Mouse (Mus musculus) megakaryocyte, embryonic 14.5 days (primary cell): Measurements from ENCODE around the gene Slc25a29. TPM values are rescaled to one million over a fixed set of nuclear protein-coding genes. Genes with fewer than 3 reads are reported as not detected.

Experiments used
- H3K27me3 ChIP-seq: replicated peaks from 2 replicates; pipeline ENCODE3; 2012; ENCODE audit warnings: inconsistent platforms
- H3K36me3 ChIP-seq: replicated peaks from 2 replicates; pipeline ENCODE3; 2012; ENCODE audit warnings: low read length, inconsistent platforms, mixed read lengths
- H3K4me1 ChIP-seq: 2 replicates; pipeline ENCODE4 v1.6.1; 2012; ENCODE audit warnings: inconsistent platforms
- H3K4me3 ChIP-seq: replicated peaks from 2 replicates; pipeline ENCODE3; 2012; ENCODE audit warnings: moderate library complexity, mild to moderate bottlenecking, inconsistent platforms
- H3K9me3 ChIP-seq: 2 replicates; pipeline ENCODE4 v1.6.1; 2012; ENCODE audit warnings: inconsistent platforms
- FLI1 ChIP-seq: IDR thresholded peaks from 2 replicates; pipeline ENCODE4 v1.6.1; 2012; ENCODE audit warnings: low read length, inconsistent platforms, mixed read lengths
- GATA1 ChIP-seq: IDR thresholded peaks from 3 replicates; pipeline ENCODE4 v1.6.1; 2012; ENCODE audit warnings: mixed read lengths, low read length, inconsistent platforms, borderline replicate concordance
- polyA plus RNA-seq: library from polyadenylated mRNA; stranded (reverse); fragments of >175 nt; gene quantifications from 2 replicates; pipeline ENCODE4 v1.2.3, GENCODE M21; 2012; ENCODE audit warnings: low replicate concordance; ENCODE audit not compliant: insufficient read depth

The Slc25a29 gene
- polyA plus RNA-seq, 1 experiment, result 1.5 TPM

DNA sequence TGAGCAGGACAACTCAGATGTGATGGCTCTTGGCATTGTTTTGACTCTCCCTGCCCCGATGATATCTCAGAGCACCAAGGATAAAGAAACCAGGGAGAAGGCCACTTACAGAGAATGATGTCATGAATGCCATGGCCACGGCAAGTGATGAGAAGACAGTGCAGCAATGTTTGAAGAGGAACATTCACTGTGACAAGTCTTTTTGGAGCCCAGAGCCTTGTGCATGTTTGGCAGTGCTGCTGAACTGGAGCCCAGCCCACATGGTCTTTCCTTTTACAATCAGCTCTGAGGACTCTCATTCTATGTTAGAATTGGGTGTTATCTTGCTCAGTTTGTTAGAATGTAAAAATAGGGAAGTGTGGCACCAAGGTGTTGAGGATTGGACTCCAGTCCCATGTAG lies 27.2 kb downstream of the Slc25a29 start:
- Histone ChIP-seq H3K4me1 (peaks cover 87% of the 10 kb centered on the region), H3K36me3 (peaks cover 75% of the 10 kb centered on the region), H3K27me3 (no peaks in the 10 kb centered on the region), H3K9me3 (no peaks in the 10 kb centered on the region), H3K4me3 (no peak overlapping the region)
- TF ChIP-seq FLI1 (no peak), GATA1 (no peak)

DNA sequence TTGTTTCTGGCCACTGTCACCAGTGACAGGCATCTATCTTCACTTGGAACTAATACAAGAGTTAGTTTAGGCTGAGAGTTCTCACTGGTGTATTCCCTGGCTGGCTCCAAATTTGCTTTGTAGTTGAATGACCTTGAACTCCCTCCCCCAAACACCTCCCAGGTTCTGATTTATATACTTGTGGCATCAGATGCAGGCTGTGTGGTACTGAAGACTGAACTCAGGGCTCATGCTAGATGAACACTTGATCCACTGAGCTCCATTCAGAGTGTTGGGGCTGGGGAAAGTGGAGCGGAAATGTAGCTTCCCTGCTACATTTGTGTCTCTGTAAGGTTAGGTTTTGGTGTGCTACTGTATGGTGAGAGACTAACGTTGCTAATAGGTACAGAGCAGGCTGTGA lies 31.3 kb downstream of the Slc25a29 start:
- no peaks in the 10 kb centered on the region for H3K9me3 ChIP-seq
- H3K4me1 ChIP-seq, result peaks cover 86% of the 10 kb centered on the region
- H3K4me3 ChIP-seq, result no peak overlapping the region
- no peak for TF ChIP-seq GATA1
- no peak for TF ChIP-seq FLI1
- peaks cover 73% of the 10 kb centered on the region for H3K36me3 ChIP-seq
- no peaks in the 10 kb centered on the region for H3K27me3 ChIP-seq

DNA sequence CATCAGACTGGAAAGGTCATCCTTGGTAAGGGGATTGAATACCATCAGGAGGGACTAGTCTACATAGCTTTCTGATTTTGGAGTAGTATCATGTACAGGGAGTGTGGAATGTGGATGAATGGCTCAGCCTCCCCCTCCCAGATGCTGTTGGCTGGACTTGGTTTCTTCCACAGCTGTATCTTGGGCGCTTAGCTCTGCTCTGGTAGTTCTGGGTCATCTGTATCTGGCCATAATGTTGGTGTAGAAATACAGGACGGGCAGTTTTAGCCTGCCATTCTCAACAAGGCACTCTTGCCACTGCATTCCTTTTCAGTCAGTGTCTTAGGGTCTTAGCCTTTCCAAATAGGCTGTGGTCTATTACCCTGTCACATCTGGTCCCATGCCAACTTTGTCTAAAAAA lies 34.1 kb downstream of the Slc25a29 start:
- peaks cover 83% of the 10 kb centered on the region for H3K4me1 ChIP-seq
- peaks cover 60% of the 10 kb centered on the region for H3K36me3 ChIP-seq

DNA sequence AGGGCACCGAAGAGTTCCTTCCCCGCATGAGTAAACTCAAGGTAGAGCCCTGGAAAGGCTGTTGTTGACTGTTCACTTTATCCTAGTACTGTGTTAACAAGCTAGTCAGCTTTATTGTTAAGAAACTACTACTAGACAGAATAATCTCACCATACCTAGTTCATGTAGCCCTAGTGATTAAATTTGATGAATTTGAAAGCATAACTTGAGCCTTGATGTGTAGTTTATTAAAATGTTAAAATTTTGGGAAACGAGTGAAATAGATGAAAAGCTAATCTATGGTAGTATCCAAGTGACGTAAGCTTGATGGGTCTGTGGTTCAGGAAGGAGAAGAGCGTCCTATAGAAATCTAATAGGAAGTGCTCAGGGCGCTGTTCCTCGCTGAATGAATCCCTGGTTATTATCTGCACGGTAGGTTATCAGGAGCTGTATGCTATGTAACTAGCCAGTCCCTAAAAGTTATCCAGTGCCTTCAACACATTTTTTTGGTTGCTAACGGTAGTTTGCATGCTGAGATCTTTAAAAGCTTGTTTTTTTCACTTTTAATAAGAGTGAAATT lies 40.6 kb downstream of the Slc25a29 start:
- H3K27me3 ChIP-seq, result no peaks in the 10 kb centered on the region
- TF ChIP-seq GATA1 (no peak), FLI1 (no peak)
- H3K4me3 ChIP-seq, result peak overlapping the region; percentile 100
- H3K36me3 ChIP-seq, result peaks cover 26% of the 10 kb centered on the region
- H3K9me3 ChIP-seq, result peaks cover 3% of the 10 kb centered on the region; the same call in 1 of the 2 replicates
- peaks cover 53% of the 10 kb centered on the region for H3K4me1 ChIP-seq

More for the DNA sequence above, 34.1 kb downstream of the Slc25a29 start:
- Histone ChIP-seq H3K9me3 (peaks cover 3% of the 10 kb centered on the region; the same call in 1 of the 2 replicates), H3K27me3 (no peaks in the 10 kb centered on the region), H3K4me3 (no peak overlapping the region)
- TF ChIP-seq FLI1, result no peak
- TF ChIP-seq GATA1, result no peak

DNA sequence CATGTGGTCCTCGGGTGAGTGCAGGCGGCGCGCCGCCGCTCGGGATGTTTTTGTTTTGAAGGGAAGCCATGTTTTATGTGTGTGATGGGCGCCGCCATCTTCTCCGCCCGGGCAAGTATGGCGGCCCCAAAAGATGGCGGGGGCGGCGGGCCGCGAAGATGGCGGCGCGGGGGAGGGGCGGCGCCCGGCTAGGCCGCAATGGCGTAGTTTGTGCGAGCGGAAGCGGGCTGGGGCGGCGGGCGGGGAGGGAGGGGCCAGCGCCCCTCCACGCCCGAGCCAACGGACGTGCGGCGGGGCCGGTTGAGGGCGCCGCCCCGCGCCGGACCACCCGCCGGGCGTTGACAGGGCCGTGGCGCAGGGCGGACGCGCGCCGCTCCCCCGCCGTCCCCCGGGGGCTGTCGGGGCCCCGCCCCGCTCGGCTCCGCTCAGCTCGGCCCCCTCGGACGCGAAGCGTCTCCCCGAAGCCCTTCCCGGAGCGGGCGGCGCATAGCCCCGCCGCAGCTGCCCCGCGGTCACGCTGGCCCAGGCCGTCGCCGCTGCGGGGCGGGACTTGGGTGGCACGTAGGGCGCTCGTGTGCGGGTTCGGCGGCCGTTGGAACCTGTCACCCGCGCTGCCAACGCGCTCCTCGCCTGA lies 41.5 kb downstream of the Slc25a29 start:
- H3K36me3 ChIP-seq, result peaks cover 18% of the 10 kb centered on the region
- peaks cover 51% of the 10 kb centered on the region for H3K4me1 ChIP-seq
- peaks cover 3% of the 10 kb centered on the region; the same call in 1 of the 2 replicates for H3K9me3 ChIP-seq
- H3K27me3 ChIP-seq, result no peaks in the 10 kb centered on the region
- no peak for TF ChIP-seq GATA1
- TF ChIP-seq FLI1, result no peak
- peak overlapping the region; percentile 100 for H3K4me3 ChIP-seq

DNA sequence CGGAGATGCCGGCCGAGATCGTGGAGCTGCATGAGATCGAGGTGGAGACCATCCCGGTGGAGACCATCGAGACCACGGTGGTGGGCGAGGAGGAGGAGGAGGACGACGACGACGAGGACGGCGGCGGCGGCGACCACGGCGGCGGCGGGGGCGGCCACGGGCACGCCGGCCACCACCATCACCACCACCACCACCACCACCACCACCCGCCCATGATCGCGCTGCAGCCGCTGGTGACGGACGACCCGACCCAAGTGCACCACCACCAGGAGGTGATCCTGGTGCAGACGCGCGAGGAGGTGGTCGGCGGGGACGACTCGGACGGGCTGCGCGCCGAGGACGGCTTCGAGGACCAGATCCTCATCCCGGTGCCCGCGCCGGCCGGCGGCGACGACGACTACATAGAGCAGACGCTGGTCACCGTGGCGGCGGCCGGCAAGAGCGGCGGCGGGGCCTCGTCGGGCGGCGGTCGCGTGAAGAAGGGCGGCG lies 42.2 kb downstream of the Slc25a29 start:
- no peaks in the 10 kb centered on the region for H3K27me3 ChIP-seq
- peaks cover 49% of the 10 kb centered on the region for H3K4me1 ChIP-seq
- peaks cover 3% of the 10 kb centered on the region; the same call in 1 of the 2 replicates for H3K9me3 ChIP-seq
- H3K36me3 ChIP-seq, result peaks cover 15% of the 10 kb centered on the region
- H3K4me3 ChIP-seq, result peak overlapping the region; percentile 100
- TF ChIP-seq FLI1, result no peak
- TF ChIP-seq GATA1, result no peak

DNA sequence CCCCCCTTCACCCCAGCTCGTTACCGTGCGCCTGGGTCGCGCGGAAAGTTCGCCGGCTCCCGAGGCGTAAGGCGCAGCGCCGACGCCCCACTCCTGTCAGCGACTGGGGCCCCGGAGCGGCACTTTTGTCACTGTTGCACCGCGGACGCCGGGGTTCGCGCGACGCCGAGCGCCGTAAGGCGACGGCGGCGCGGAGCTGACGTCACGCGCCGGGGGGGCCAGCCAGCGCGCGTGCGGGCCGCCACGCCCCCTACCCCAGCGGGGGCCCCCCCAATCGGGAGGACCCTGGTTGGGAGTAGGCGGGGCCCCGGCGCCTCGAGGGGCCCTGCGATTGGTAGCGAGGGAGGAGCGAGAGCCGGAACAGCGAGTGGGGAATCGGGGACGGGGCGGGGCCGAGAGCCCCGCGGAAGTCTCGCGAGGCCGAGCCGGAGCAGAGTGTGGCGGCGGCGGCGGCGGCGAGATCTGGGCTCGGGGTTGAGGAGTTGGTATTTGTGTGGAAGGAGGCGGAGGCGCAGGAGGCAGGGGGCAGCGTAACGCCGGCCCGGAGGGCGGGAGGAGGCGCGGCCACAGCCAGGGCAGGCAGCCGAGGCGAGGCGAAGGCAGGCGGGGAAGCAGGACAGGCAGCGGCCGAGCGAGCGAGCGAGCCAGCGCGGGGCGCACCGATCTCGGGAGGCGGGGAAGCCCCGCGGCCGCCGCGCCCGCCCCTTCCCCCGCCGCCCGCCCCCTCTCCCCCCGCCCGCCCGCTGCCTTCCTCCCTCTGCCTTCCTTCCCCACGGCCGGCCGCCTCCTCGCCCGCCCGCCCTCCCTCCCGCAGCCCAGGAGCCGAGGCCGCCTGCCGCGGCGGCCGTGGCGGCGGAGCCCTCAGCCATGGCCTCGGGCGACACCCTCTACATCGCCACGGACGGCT lies 42.9 kb downstream of the Slc25a29 start, which contains the start of gene Yy1:
Gene Yy1 (plus strand): TSS at position 428 of the 907 bp plus-strand sequence.
- TF ChIP-seq GATA1 (no peak), FLI1 (no peak)
- H3K27me3 ChIP-seq, result no peaks in the 10 kb centered on the region
- H3K9me3 ChIP-seq, result peaks cover 3% of the 10 kb centered on the region; the same call in 1 of the 2 replicates
- peak within 1 kb of the TSS; percentile 100 for H3K4me3 ChIP-seq
- peaks cover 50% of the 10 kb centered on the region for H3K4me1 ChIP-seq
- peaks cover 21% of the 10 kb centered on the region for H3K36me3 ChIP-seq

DNA sequence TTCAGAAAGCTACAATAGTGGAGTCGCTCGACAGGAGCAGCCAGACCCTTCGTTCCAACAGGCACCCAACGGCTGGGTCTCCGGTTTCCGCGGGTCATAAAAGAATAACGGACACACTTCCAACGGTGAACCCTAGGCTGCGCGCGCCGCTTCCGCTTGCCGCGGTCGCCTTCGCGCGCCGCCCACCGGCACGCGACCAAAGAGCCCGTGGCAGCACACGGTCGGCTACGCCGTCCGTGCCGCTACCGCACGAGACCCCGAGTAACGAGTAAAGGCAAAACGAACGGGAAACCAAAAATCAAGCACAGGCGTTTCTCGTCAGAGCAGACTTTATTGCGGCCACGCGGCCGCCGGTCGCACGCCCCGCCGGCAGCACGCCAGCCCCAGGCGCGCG lies 43.5 kb downstream of the Slc25a29 start:
- Histone ChIP-seq H3K36me3 (peaks cover 19% of the 10 kb centered on the region), H3K4me3 (peak overlapping the region; percentile 100), H3K4me1 (peaks cover 52% of the 10 kb centered on the region), H3K9me3 (peaks cover 3% of the 10 kb centered on the region; the same call in 1 of the 2 replicates), H3K27me3 (no peaks in the 10 kb centered on the region)
- TF ChIP-seq GATA1 (no peak), FLI1 (no peak)

DNA sequence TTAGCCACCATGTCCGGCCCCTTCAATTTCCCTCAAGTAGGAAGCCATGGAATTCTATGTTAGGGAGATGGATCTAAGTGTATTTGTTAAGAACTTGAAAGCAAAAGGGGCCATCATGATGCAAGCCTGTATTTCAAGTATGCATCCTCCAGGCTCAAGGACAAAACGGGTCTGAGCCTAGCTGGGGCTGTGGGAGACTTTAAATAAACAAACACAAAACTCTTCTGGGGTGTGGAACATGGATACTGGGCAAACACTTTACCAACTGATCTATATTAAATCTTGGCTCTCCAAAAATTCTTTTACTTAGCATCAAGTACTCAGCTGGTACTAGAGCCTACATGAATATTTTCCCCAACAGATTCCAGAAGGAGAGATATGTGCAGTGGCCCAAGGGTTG lies 48.4 kb downstream of the Slc25a29 start:
- peaks cover 14% of the 10 kb centered on the region for H3K9me3 ChIP-seq
- H3K4me1 ChIP-seq, result peaks cover 69% of the 10 kb centered on the region
- TF ChIP-seq FLI1, result no peak
- no peak for TF ChIP-seq GATA1
- H3K36me3 ChIP-seq, result peaks cover 32% of the 10 kb centered on the region
- H3K27me3 ChIP-seq, result no peaks in the 10 kb centered on the region
- no peak overlapping the region for H3K4me3 ChIP-seq
